In the genomic region with DNA sequence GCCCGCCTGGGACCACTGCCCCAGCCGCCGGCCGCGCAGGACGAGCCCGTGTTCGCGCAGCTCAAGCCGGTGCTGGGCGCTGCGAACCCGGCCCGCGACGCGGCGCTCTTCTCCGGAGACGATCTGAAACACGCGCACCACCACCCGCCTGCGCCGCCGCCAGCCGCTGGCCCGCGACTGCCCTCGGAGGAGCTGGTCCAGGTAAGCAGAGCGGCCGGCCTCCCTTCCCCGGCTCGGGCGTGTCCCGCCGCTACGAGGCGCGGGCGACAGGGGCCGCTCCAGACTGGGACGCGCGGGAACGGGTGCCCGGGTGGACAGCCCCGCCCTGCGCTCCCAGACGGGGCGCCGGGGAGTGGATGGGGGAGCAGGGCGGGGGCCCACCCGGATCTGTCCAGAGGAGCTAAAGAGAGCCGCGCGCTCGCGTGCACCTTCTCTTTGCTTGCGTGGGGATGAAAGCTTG, we compare ENCODE assay signal across 8 mouse cellular contexts. TPM values are rescaled to one million over a fixed set of nuclear protein-coding genes. Genes with fewer than 3 reads are reported as not detected.
DNase-seq lines count a peak whose midpoint lies in the region; ATAC-seq and TF ChIP-seq lines count a peak whose summit lies in the region.

No protein-coding gene starts in this region.

- no peak for TF ChIP-seq CTCF in hindbrain, postnatal 0 days (IDR thresholded peaks at IDR 0.05; ENCODE audit: low read depth)

- intact Hi-C loops in left cerebral cortex, postnatal 36 days (cut with DNase I): loop anchor here (5.0 kb wide), 1 partner anchor 593 kb away; no protein-coding TSS in a partner anchor

- no peaks in the 10 kb centered on the region for H3K36me3 ChIP-seq in hindbrain, postnatal 0 days (ENCODE audit: insufficient read depth, low read length)

- H3K27me3 ChIP-seq in hindbrain, postnatal 0 days (ENCODE audit: insufficient read depth, low read length): no peaks in the 10 kb centered on the region

- H3K4me2 ChIP-seq in hindbrain, postnatal 0 days (ENCODE audit: low read depth, low read length): peak overlapping the region; percentile 88

- 0% methylated on average over 59 of the region's 60 CpGs for WGBS in hindbrain, postnatal 0 days

- peak overlapping the region; percentile 59 for H3K9ac ChIP-seq in hindbrain, postnatal 0 days (replicated peaks; ENCODE audit: low read length)

- H3K9me3 ChIP-seq in hindbrain, postnatal 0 days (ENCODE audit: low read length): no peaks in the 10 kb centered on the region

- peak; percentile 49 to 59 for DNase-seq in adrenal gland, adult 18-20 months (ENCODE audit: low spot score in 2 of 2)
- peak; percentile 67 for DNase-seq in embryo, embryonic 10 days (ENCODE audit: low spot score)
- DNase-seq in gastrocnemius, adult 8-10 months (ENCODE audit: low spot score in 2 of 2): peak; percentile 34 to 70
- DNase-seq in hindbrain, postnatal 0 days (ENCODE audit: low spot score): peak; percentile 69
- DNase-seq in left cerebral cortex, postnatal 36 days (ENCODE audit: low spot score in 2 of 2): peak; percentile 63 to 72
- DNase-seq in mesoderm, embryonic 11.5 days (ENCODE audit: low read depth, low spot score): peak; percentile 61
- peak; percentile 30 for DNase-seq in skeletal muscle tissue, adult 2 months (ENCODE audit: low read depth, low spot score)

- no peaks in the 10 kb centered on the region for H3K4me1 ChIP-seq in hindbrain, postnatal 0 days (ENCODE audit: insufficient read depth, low read length)

- peak overlapping the region; percentile 76 for H3K4me3 ChIP-seq in hindbrain, postnatal 0 days (ENCODE audit: low read length)

- H3K27ac ChIP-seq in hindbrain, postnatal 0 days: 0 out of 2 replicates have a peak overlapping the region, but pooled peaks have one; percentile 3

- ATAC-seq in hindbrain, postnatal 0 days: peak; percentile 82
- ATAC-seq in monocyte, adult 5-6 weeks (replicated peaks; ENCODE audit: insufficient number of reproducible peaks, low FRiP score, low TSS enrichment, poor library complexity, severe bottlenecking): no peak

RNA-seq across cellular contexts. Expression of a gene that starts 0.6 kb away (rescaled TPM):
- total RNA-seq in adrenal gland, adult 18-20 months (2021): 1 to 10 TPM; 5.3 to 8.0 TPM
- total RNA-seq in gastrocnemius, adult 8-10 months (2022): 1 to 10 TPM; 3.6 to 6.0 (median 4.7) TPM
- total RNA-seq in hindbrain, postnatal 0 days (2014; rRNA removed): 1.5 and 2.4 TPM in 2 replicates
- 3.5 and 3.7 TPM in 2 replicates for polyA plus RNA-seq in hindbrain, postnatal 0 days (2015; fragmentation: Nextera tagmentation; extraction: Ambion mirVana)
- total RNA-seq in left cerebral cortex, postnatal 36 days (2021): 10 to 100 TPM; 15.2 to 15.8 TPM
- 1.2 to 2.8 TPM (median 1.3 TPM) in 3 replicates for total RNA-seq in monocyte, adult 5-6 weeks (2017)
